ENCODE assay signal across 17 mouse cellular contexts in genomic region chr10:44138137-44138855, GRCm38 (mm10). TPM values are rescaled to one million over a fixed set of nuclear protein-coding genes. Genes with fewer than 3 reads are reported as not detected.
DNase-seq lines count a peak whose midpoint lies in the region; TF ChIP-seq lines count a peak whose summit lies in the region.
"Had no signal": no experiment of that assay in that cellular context is flagged by ENCODE, and none has a peak within 500 bp of the region (broad histone marks: within the 10 kb centered on the region; RNA-seq: fewer than 3 reads in every experiment).

No protein-coding gene starts in this region.

- peak; percentile 36 for DNase-seq in gastrocnemius, adult 2 months
- no peak for DNase-seq in gastrocnemius, adult 18-20 months (ENCODE audit: low spot score)
- DNase-seq in left cerebral cortex, postnatal 4 days, result peak; percentile 10
- DNase-seq in left cerebral cortex, postnatal 10 days (ENCODE audit: extremely low spot score in 1 of 2, low spot score in 2 of 2), result no peak
- peak; percentile 28 for DNase-seq in adipocyte (ENCODE audit: low spot score)
- peak; percentile 23 for DNase-seq in brain, embryonic 14.5 days (ENCODE audit: low read depth)
- DNase-seq in kidney, postnatal 10 days, result no peak
- DNase-seq: heart, adult 2 months; heart, postnatal 4 days; liver had no signal

- no peak for TF ChIP-seq CTCF in gastrocnemius, adult 2 months (IDR thresholded peaks at IDR 0.05)
- TF ChIP-seq CTCF in brain, embryonic 14.5 days (IDR thresholded peaks at IDR 0.05; ENCODE audit: borderline replicate concordance, extremely low read depth, insufficient read depth, insufficient read length), result no peak

- no peak for TF ChIP-seq POLR2A in brain, embryonic 14.5 days (IDR thresholded peaks at IDR 0.05; ENCODE audit: borderline replicate concordance, extremely low read depth, insufficient read depth, insufficient read length, poor library complexity, severe bottlenecking)

- H3K27ac ChIP-seq in gastrocnemius, adult 2 months, result no peak overlapping the region
- H3K27ac ChIP-seq: forebrain, embryonic 12.5 days; heart, adult 2 months; heart, embryonic 15.5 days; kidney, embryonic 15.5 days; midbrain, embryonic 15.5 days; stomach, embryonic 15.5 days had no signal

- no peak overlapping the region for H3K4me3 ChIP-seq in gastrocnemius, adult 2 months
- H3K4me3 ChIP-seq: forebrain, embryonic 12.5 days; heart, adult 2 months; heart, embryonic 15.5 days; kidney, embryonic 15.5 days; megakaryocyte, embryonic 14.5 days; midbrain, embryonic 15.5 days; myocyte; stomach, embryonic 15.5 days had no signal

- intact Hi-C loops in gastrocnemius, adult 2 months (cut with DNase I), result no loop called here
- intact Hi-C loops in left cerebral cortex, postnatal 4 days (cut with DNase I), result no loop called here
- intact Hi-C loops in left cerebral cortex, postnatal 10 days (cut with DNase I), result no loop called here

RNA-seq across cellular contexts. Expression of gene Crybg1, which starts 10.4 kb away (rescaled TPM):
- total RNA-seq in gastrocnemius, adult 2 months (2021), result 1 to 10 TPM; 1.0 to 1.3 TPM
- total RNA-seq in gastrocnemius, adult 18-20 months (2021), result 1 to 10 TPM; 1.1 to 1.6 TPM
- total RNA-seq in left cerebral cortex, postnatal 4 days (2021), result under 1 TPM; 0.42 to 0.48 TPM
- total RNA-seq in left cerebral cortex, postnatal 10 days (2021), result under 1 TPM; 0.55 to 0.64 TPM
- polyA plus RNA-seq in brain, embryonic 14.5 days (2012; rRNA removed), result 0.25 and 0.36 TPM in 2 replicates

Comparison
In these comparisons a context has a peak if more than half of its experiments do, and no peak if none do; other contexts are left out.
1. DNase-seq: peak in gastrocnemius, adult 2 months (single experiment), left cerebral cortex, postnatal 4 days (single experiment), adipocyte (single experiment) and brain, embryonic 14.5 days (single experiment); none in gastrocnemius, adult 18-20 months (single experiment), left cerebral cortex, postnatal 10 days (0 of 2) and kidney, postnatal 10 days (single experiment).